Comparison of ENCODE assay signal across 8 mouse cellular contexts in genomic region chr2:75703375-75704181, GRCm38 (mm10). TPM values are rescaled to one million over a fixed set of nuclear protein-coding genes. Genes with fewer than 3 reads are reported as not detected.
A peak's percentile ranks its signal among the peaks of the same experiment; 100 is the strongest.
DNase-seq lines count a peak whose midpoint lies in the region; ATAC-seq and TF ChIP-seq lines count a peak whose summit lies in the region.

No protein-coding gene starts in this region.

- peak; percentile 49 for ATAC-seq in erythroblast, adult 5-6 weeks (replicated peaks; ENCODE audit: low FRiP score, poor library complexity, severe bottlenecking)
- ATAC-seq in kidney, embryonic 15.5 days (replicated peaks; ENCODE audit: low FRiP score), result peak; percentile 64

- no peaks in the 10 kb centered on the region for H3K9me3 ChIP-seq in heart, embryonic 10.5 days
- no peaks in the 10 kb centered on the region for H3K9me3 ChIP-seq in kidney, embryonic 15.5 days (replicated peaks)

- H3K4me2 ChIP-seq in kidney, embryonic 15.5 days, result peak overlapping the region; percentile 84
- peak overlapping the region; percentile 93 for H3K4me2 ChIP-seq in myocyte (ENCODE audit: low read depth)

- H3K9ac ChIP-seq in kidney, embryonic 15.5 days, result peak overlapping the region; percentile 83
- H3K9ac ChIP-seq in liver, adult 2 months (ENCODE audit: low read depth, low read length), result peak overlapping the region; percentile 99

- no peak for TF ChIP-seq POLR2A in bone marrow macrophage, adult 2 months (IDR thresholded peaks at IDR 0.05; ENCODE audit: borderline replicate concordance, low read depth, low read length)
- TF ChIP-seq POLR2A in liver, adult 2 months (IDR thresholded peaks at IDR 0.05; ENCODE audit: extremely low read depth, insufficient read depth, low read length), result peak; percentile 85
- peak; percentile 69 for TF ChIP-seq POLR2A in myocyte (IDR thresholded peaks at IDR 0.05; ENCODE audit: insufficient read length, low read depth)

- peak; percentile 92 for DNase-seq in A20 (ENCODE audit: low read depth, low spot score)
- peak; percentile 95 for DNase-seq in heart, embryonic 10.5 days (ENCODE audit: low spot score)
- DNase-seq in liver, adult 2 months (ENCODE audit: extremely low read depth, low read depth, low spot score), result peak; percentile 96
- DNase-seq in splenic B cell, adult 2 months (ENCODE audit: low read depth, low spot score), result peak; percentile 87

- H3ac ChIP-seq in myocyte (ENCODE audit: control insufficient read depth, insufficient read length), result peak overlapping the region; percentile 84

- peaks cover 26% of the 10 kb centered on the region; the same call in 1 of the 2 replicates for H3K79me2 ChIP-seq in liver, adult 2 months (ENCODE audit: control insufficient read depth, insufficient read depth, low read length)
- peaks cover 48% of the 10 kb centered on the region for H3K79me2 ChIP-seq in myocyte (ENCODE audit: control insufficient read depth, insufficient read depth)

- no peak for TF ChIP-seq CTCF in bone marrow macrophage, adult 2 months (IDR thresholded peaks at IDR 0.05; ENCODE audit: low read depth, low read length)
- TF ChIP-seq CTCF in liver, adult 2 months (IDR thresholded peaks at IDR 0.05; ENCODE audit: low read depth, low read length), result no peak

- under 1% methylated on average over 62 of the region's 62 CpGs for WGBS in heart, embryonic 10.5 days
- under 1% methylated on average over 62 of the region's 62 CpGs for WGBS in kidney, embryonic 15.5 days
- under 1% methylated on average over 62 of the region's 62 CpGs for WGBS in liver, adult 2 months

- peak overlapping the region; percentile 97 for H3K27ac ChIP-seq in bone marrow macrophage, adult 2 months (ENCODE audit: insufficient read depth, low read depth, low read length)
- peak overlapping the region; percentile 99 for H3K27ac ChIP-seq in heart, embryonic 10.5 days
- H3K27ac ChIP-seq in kidney, embryonic 15.5 days, result peak overlapping the region; percentile 99
- H3K27ac ChIP-seq in liver, adult 2 months (replicated peaks; ENCODE audit: insufficient read depth, low read depth, low read length), result peak overlapping the region; percentile 99

- peaks cover 26% of the 10 kb centered on the region for H3K4me1 ChIP-seq in bone marrow macrophage, adult 2 months (ENCODE audit: control insufficient read depth, insufficient read depth, low read length)
- H3K4me1 ChIP-seq in heart, embryonic 10.5 days, result peaks cover 59% of the 10 kb centered on the region
- H3K4me1 ChIP-seq in kidney, embryonic 15.5 days, result peaks cover 66% of the 10 kb centered on the region
- peaks cover 33% of the 10 kb centered on the region for H3K4me1 ChIP-seq in liver, adult 2 months (ENCODE audit: control insufficient read depth, insufficient read depth, low read length)

- no peaks in the 10 kb centered on the region for H3K27me3 ChIP-seq in heart, embryonic 10.5 days (ENCODE audit: insufficient read depth, poor library complexity, severe bottlenecking)
- no peaks in the 10 kb centered on the region for H3K27me3 ChIP-seq in kidney, embryonic 15.5 days
- no peaks in the 10 kb centered on the region for H3K27me3 ChIP-seq in liver, adult 2 months (ENCODE audit: control insufficient read depth, insufficient read depth, low read length)
- H3K27me3 ChIP-seq in myocyte (ENCODE audit: control insufficient read depth, insufficient read depth, insufficient read length), result no peaks in the 10 kb centered on the region
- H3K27me3 ChIP-seq in splenic B cell, adult 2 months (ENCODE audit: control insufficient read depth, insufficient read depth, low read length, poor library complexity, severe bottlenecking), result no peaks in the 10 kb centered on the region

- peak overlapping the region; percentile 99 for H3K4me3 ChIP-seq in bone marrow macrophage, adult 2 months (ENCODE audit: insufficient read depth, low read length)
- H3K4me3 ChIP-seq in heart, embryonic 10.5 days, result peak overlapping the region; percentile 97
- peak overlapping the region; percentile 73 for H3K4me3 ChIP-seq in kidney, embryonic 15.5 days (replicated peaks)
- peak overlapping the region; percentile 96 for H3K4me3 ChIP-seq in liver, adult 2 months (ENCODE audit: insufficient read depth, low read depth, low read length)
- peak overlapping the region; percentile 89 for H3K4me3 ChIP-seq in myocyte

- H3K36me3 ChIP-seq in heart, embryonic 10.5 days, result no peaks in the 10 kb centered on the region
- no peaks in the 10 kb centered on the region for H3K36me3 ChIP-seq in kidney, embryonic 15.5 days
- no peaks in the 10 kb centered on the region for H3K36me3 ChIP-seq in liver, adult 2 months (ENCODE audit: control insufficient read depth, insufficient read depth, low read length)
- peaks cover 5% of the 10 kb centered on the region for H3K36me3 ChIP-seq in myocyte (ENCODE audit: control insufficient read depth, insufficient read depth)
- no peaks in the 10 kb centered on the region; the same call in 1 of the 2 replicates for H3K36me3 ChIP-seq in splenic B cell, adult 2 months (ENCODE audit: control insufficient read depth, insufficient read depth, low read length, poor library complexity, severe bottlenecking)

TF ChIP-seq in myocyte, 11 proteins besides CTCF, POLR2A, EP300 and RAD21:
- TF ChIP-seq TCF12 (IDR thresholded peaks at IDR 0.05; ENCODE audit: insufficient read depth, poor library complexity, severe bottlenecking) (no peak), MAX (IDR thresholded peaks at IDR 0.05; ENCODE audit: low read depth) (no peak), REST (IDR thresholded peaks at IDR 0.05; ENCODE audit: insufficient read depth, insufficient read length) (no peak), E2F4 (IDR thresholded peaks at IDR 0.05; ENCODE audit: insufficient read depth) (no peak), TCF3 (IDR thresholded peaks at IDR 0.05; ENCODE audit: insufficient read length, low read depth) (no peak), MYOD1 (IDR thresholded peaks at IDR 0.05; ENCODE audit: control insufficient read depth in 1 of 3, insufficient read length in 2 of 3, low read depth in 2 of 3) (peak in 1 of 3 experiments; percentile 19), USF1 (IDR thresholded peaks at IDR 0.05; ENCODE audit: low read depth) (no peak), MYOG (IDR thresholded peaks at IDR 0.05; ENCODE audit: control insufficient read depth in 1 of 3, insufficient read depth in 1 of 3, insufficient read length in 2 of 3, low read depth in 2 of 3) (peak in 2 of 3 experiments; percentile 34 to 47), POLR2AphosphoS2 (IDR thresholded peaks at IDR 0.05; ENCODE audit: insufficient read length, low read depth) (peak; percentile 68), SRF (IDR thresholded peaks at IDR 0.05; ENCODE audit: control insufficient read depth, insufficient read length, low read depth) (no peak), CEBPB (IDR thresholded peaks at IDR 0.05; ENCODE audit: insufficient read depth, poor library complexity, severe bottlenecking) (peak; percentile 100)

RNA-seq across cellular contexts. Expression of gene Nfe2l2, which starts 0.9 kb away (rescaled TPM):
- polyA plus RNA-seq in bone marrow macrophage, adult 2 months (2012; ENCODE audit: insufficient read depth, insufficient read length, missing spikeins), result 266 and 269 TPM in 2 replicates
- 52.5 and 91.5 TPM in 2 replicates for total RNA-seq in erythroblast, adult 5-6 weeks (2015; ENCODE audit: low replicate concordance)
- total RNA-seq in erythroblast, adult 5-6 weeks (2017; ENCODE audit: low replicate concordance), result 30.5 and 34.6 TPM in 2 replicates
- polyA plus RNA-seq in heart, embryonic 10.5 days (2016; fragmentation: Nextera tagmentation; extraction: Ambion mirVana), result 42.8 and 45.0 TPM in 2 replicates
- polyA plus RNA-seq in kidney, embryonic 15.5 days (2015; fragmentation: Nextera tagmentation; extraction: Ambion mirVana), result 70.2 and 71.2 TPM in 2 replicates
- 29.5 and 34.1 TPM in 2 replicates for total RNA-seq in liver, adult 2 months (2014; rRNA removed)
- 35.9 and 40.1 TPM in 2 replicates for polyA plus RNA-seq in liver, adult 2 months (2012; rRNA removed)
- 74.1 TPM for polyA plus RNA-seq in myocyte (2012; fragmentation: generic; extraction: Trizol)

RNA-seq across cellular contexts. Expression of gene Hnrnpa3, which starts 44.5 kb away (rescaled TPM):
- 183 and 208 TPM in 2 replicates for polyA plus RNA-seq in bone marrow macrophage, adult 2 months (2012; ENCODE audit: insufficient read depth, insufficient read length, missing spikeins)
- total RNA-seq in erythroblast, adult 5-6 weeks (2015; ENCODE audit: low replicate concordance), result 181 and 187 TPM in 2 replicates
- total RNA-seq in erythroblast, adult 5-6 weeks (2017; ENCODE audit: low replicate concordance), result 98.5 and 192 TPM in 2 replicates
- polyA plus RNA-seq in heart, embryonic 10.5 days (2016; fragmentation: Nextera tagmentation; extraction: Ambion mirVana), result 188 and 209 TPM in 2 replicates
- polyA plus RNA-seq in kidney, embryonic 15.5 days (2015; fragmentation: Nextera tagmentation; extraction: Ambion mirVana), result 381 and 397 TPM in 2 replicates
- total RNA-seq in liver, adult 2 months (2014; rRNA removed), result 44.2 and 45.5 TPM in 2 replicates
- 13.9 and 14.1 TPM in 2 replicates for polyA plus RNA-seq in liver, adult 2 months (2012; rRNA removed)
- 193 TPM for polyA plus RNA-seq in myocyte (2012; fragmentation: generic; extraction: Trizol)

Comparison
In these comparisons a context has a peak if more than half of its experiments do, and no peak if none do; other contexts are left out.
1. Peak in every context shown above with its lines: DNase-seq, ATAC-seq, H3K4me3 ChIP-seq and H3K27ac ChIP-seq.
2. RNA of gene Hnrnpa3, which starts 44.5 kb away (polyA plus RNA-seq): 381 to 397 TPM in kidney, embryonic 15.5 days, 188 to 209 TPM in heart, embryonic 10.5 days, 193 TPM in myocyte (single experiment) and 183 to 208 TPM in bone marrow macrophage, adult 2 months; 13.9 to 14.1 TPM in liver, adult 2 months; every median in the first group is over 10 times any median in the second.